Mouse (Mus musculus) E14TG2a.4 (cell line): ENCODE measurements around the gene Rorc.

ENCODE experiments used
- CTCF ChIP-seq: conservative IDR thresholded peaks from 2 replicates; pipeline ENCODE4 v1.5.1; 2014; ENCODE audit warnings: low read length
- NANOG ChIP-seq: IDR thresholded peaks from 2 replicates; pipeline ENCODE4 v1.6.1; 2014; ENCODE audit warnings: borderline replicate concordance, low read length, mixed read lengths
- POU5F1 ChIP-seq: IDR thresholded peaks from 2 replicates; pipeline ENCODE4 v1.6.1; 2014; ENCODE audit warnings: low read length, borderline replicate concordance

DNA sequence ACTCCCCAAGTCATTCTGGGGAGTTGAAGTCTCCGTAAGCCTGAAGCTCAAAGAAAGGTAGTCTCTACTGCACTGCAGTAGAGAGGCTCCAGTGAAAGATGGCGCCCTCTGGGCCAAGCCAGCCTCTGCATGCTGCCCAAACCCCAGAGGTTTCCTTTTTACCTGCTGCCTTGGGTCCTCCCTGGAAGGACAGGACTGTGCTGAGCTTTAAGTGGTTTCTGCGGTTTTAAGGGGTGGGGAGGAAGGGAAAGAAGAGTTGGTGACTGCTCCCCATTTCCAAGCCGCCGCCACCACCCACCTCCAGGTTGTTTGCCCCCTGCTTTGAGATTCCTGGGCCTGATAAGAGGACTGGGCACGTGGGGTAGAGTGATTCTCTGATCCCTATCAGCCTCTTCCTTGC, 4.0 kb upstream of the Rorc start:
- TF ChIP-seq CTCF: no peak
- TF ChIP-seq NANOG: no peak
- no peak for TF ChIP-seq POU5F1
